Mouse (Mus musculus) brain, adult 10 weeks (tissue): ENCODE measurements around the gene Nucb1. TPM values are rescaled to one million over a fixed set of nuclear protein-coding genes. Genes with fewer than 3 reads are reported as not detected.

Experiments
- polyA plus RNA-seq: library from polyadenylated mRNA; stranded (reverse); fragments of 350-450 nt; fragmentation: Illumina TruSeq; extraction: RNeasy Lipid Tissue Mini Kit (QIAGEN cat#74804); gene quantifications from one replicate; pipeline ENCODE4 v1.2.3, GENCODE M21; 2015; ENCODE audit warnings: low read depth, low replicate concordance

The Nucb1 gene
- 90.0 TPM for polyA plus RNA-seq

GRCm38 (mm10) chr7:45509912-45510787 is at the start of gene Nucb1:
Nucb1 (minus strand) TSS chr7:45510406.

DNA sequence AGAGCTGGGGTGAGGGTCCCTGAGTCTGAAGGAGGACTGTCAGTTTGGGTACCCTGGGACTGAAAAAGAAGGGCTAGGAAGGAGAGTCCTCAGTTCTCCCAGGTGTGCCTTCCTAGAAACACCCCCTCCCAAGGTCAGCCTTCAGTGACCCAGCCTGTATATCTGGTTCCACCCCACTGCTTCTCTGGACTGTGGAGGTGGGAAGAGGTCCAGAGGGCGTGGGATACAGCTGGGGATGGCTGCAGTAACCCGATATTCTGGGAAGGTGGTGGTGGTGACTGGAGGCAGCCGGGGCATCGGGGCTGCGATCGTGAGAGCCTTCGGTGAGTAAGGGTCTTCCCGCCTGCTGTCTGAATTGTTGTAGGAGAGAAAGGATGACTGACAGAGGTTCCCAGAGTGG is 44.5 kb upstream of the Nucb1 start, which contains the start of gene Hsd17b14:
TSS of gene Hsd17b14 (plus strand) at position 150 of the 400 bp plus-strand sequence.

DNA sequence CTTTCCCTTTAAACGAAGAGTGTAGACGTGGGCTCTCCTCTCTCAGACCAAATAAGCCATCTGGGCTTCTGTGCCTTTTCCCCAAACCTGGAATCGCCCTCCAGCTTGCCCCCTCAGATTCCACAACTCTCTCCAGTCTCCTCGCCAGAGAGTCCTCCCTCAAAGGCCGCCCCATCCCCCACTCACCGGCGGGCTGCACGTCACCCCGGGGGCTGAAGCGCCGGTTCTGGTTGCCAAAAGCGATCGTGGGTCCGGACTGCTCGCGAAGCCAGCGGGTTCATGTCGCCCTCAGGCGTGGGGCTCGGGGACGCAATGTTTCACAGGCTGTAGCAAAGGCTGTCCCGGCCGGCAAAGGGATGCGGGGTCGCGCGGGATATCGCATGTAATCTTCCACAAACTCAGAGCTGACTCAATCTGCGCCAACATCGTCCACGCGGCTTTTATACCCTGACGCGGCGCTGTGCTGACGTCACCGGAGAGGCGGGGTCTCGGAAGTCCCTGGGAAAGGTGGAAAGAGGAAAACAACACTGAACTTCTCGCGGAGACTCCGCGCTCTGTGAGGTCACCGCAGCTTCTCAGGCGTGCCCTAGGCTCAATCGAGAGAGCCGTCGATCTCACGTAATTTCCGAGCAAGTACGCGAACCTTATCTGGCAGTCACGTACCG is 15.7 kb upstream of the Nucb1 start, which contains the start of the genes Ppp1r15a and Plekha4:
TSS of gene Ppp1r15a (minus strand) at position 460 of the 665 bp plus-strand sequence.
TSS of gene Plekha4 (plus strand) at position 522 of the 665 bp plus-strand sequence.

GRCm38 (mm10) chr7:45488293-45489204 is 21.7 kb downstream of the Nucb1 start, which contains the start of gene Dhdh:
Dhdh (minus strand) TSS chr7:45488805.

GRCm38 (mm10) chr7:45486761-45487415 is 23.3 kb downstream of the Nucb1 start, which contains the start of gene Gm45808:
Gm45808 (minus strand) TSS chr7:45486811.

DNA sequence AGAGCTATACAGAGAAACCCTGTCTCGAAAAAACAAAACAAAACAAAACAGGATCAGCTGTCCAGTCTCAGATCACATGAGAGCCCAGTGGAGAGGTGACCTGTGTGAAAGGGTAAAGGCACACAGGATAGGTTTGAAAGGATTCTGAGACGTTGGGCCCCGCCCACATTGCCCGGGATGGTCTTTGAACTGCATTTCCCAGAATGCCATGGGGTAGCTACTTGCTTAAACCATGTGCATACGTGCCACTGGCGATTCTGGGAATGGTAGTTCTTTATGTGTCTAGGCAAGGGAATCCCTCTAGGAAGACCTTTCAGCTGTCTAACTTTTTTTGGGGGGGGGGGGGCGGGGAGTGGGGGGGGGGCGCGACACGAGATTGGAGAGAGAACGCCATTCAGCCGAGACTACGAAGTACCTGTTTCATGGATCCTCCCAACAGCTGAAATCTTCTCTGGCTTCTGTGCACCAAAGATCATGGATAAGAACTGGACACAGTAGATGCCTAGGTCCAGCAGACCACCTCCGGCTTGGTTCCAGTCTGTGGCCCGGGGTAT is 28.8 kb downstream of the Nucb1 start, which contains the start of gene Tulp2:
TSS of gene Tulp2 (plus strand) at position 504 of the 554 bp plus-strand sequence.

DNA sequence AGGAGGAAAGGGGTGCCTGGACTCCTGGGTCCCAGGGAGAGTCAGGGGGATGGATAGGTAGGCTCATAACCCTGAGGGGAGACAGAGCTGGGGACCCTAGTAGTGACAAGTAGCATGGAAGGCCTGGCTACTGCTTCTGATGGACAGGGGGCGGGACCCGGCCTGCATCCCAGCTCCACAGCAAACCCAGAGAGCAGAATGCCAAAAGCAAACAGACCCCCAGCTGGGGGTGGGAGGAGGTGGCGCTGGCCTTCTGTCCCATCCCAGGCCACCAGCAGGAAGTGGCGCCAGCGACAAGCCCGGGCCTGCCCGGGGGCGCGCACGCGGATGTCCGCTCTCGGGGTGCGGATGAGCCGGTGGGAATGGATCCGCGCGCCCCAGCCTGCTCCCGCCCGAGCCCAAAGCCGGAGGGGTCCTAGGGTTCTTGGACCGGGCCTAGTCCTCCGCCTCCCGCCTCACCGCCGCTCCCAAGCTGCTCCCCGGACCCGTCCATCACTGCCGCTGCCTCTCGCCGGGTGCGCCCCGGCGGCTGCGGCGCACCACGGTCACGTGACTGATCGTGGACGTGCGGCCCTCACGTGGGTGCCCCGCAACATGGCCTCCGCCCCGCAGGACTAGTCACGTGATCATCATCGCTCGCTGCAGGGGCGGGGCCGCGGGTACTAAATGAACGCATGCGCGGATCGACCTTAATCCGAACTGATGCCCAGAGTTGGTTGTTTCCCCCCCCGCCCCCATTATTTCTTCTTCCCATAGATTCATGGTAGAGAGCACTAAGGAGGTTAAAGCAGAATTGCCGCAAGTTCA is 43.7 kb downstream of the Nucb1 start, which contains the start of gene Bax:
TSS of gene Bax (minus strand) at position 616 of the 807 bp plus-strand sequence.

DNA sequence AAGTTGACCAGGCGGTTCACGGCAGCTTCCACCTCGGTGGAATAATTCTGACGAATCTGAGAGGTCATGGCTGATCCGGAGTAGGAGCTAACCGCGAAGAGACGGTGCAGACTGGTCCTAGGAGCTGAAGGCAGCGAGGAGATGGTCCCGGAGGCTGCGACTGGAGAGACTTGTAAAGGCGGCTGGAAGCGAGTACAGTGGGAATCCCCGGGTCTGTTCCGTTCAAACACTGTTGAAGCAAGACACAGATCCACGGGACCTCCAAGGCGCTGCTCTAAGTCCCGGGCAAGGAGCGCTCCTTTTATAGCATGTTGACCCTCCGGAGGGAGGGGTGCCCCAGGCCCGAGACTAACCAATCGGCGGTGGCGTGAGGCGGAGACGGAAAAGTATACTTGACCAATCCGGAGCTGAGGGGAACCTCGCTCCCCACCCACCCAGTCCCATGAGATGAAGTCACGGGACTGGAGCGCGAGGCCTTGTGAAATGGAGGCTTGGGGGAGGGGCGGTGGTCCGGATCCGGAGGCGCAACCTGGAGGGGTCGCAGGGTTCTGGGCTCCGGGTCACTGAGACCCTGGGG is 50.6 kb downstream of the Nucb1 start, which contains the start of gene Ftl1:
TSS of gene Ftl1 (minus strand) at position 321 of the 577 bp plus-strand sequence.

Other genes with a start within 250 kb of the Nucb1 start
- gene Slc6a21, start 232.9 kb downstream of the Nucb1 start, polyA plus RNA-seq: not detected
- gene Trpm4, start 176.6 kb downstream of the Nucb1 start, polyA plus RNA-seq: 19.6 TPM
- gene Hrc, start 175.1 kb downstream of the Nucb1 start, polyA plus RNA-seq: 0.54 TPM
- gene Ppfia3, start 143.4 kb downstream of the Nucb1 start, polyA plus RNA-seq: 84.5 TPM
- gene Lin7b, start 139.8 kb downstream of the Nucb1 start, polyA plus RNA-seq: 167 TPM
- gene Snrnp70, start 114.7 kb downstream of the Nucb1 start, polyA plus RNA-seq: 309 TPM
- not detected for gene Kcna7, start 104.8 kb downstream of the Nucb1 start, polyA plus RNA-seq
- not detected for gene Ntf5, start 96.7 kb downstream of the Nucb1 start, polyA plus RNA-seq
- gene Lhb, start 89.6 kb downstream of the Nucb1 start, polyA plus RNA-seq: not detected
- 14.8 TPM for gene Gys1, start 75.6 kb downstream of the Nucb1 start, polyA plus RNA-seq
- 40.3 TPM for gene Ruvbl2, start 72.3 kb downstream of the Nucb1 start, polyA plus RNA-seq
- 586 TPM for gene Ftl1, start 50.5 kb downstream of the Nucb1 start, polyA plus RNA-seq
- gene Bax, start 43.5 kb downstream of the Nucb1 start, polyA plus RNA-seq: 77.2 TPM
- 0.27 TPM for gene Tulp2, start 28.5 kb downstream of the Nucb1 start, polyA plus RNA-seq
- gene Gm45808, start 23.6 kb downstream of the Nucb1 start, polyA plus RNA-seq: not detected
- gene Dhdh, start 21.6 kb downstream of the Nucb1 start, polyA plus RNA-seq: 6.1 TPM
- 17.3 TPM for gene Ppp1r15a, start 15.9 kb upstream of the Nucb1 start, polyA plus RNA-seq
- gene Plekha4, start 15.9 kb upstream of the Nucb1 start, polyA plus RNA-seq: 2.7 TPM
- not detected for gene Hsd17b14, start 44.5 kb upstream of the Nucb1 start, polyA plus RNA-seq
- 17.1 TPM for gene Bcat2, start 59.7 kb upstream of the Nucb1 start, polyA plus RNA-seq
- not detected for gene Fgf21, start 105.1 kb upstream of the Nucb1 start, polyA plus RNA-seq
- gene Fut1, start 106.9 kb upstream of the Nucb1 start, polyA plus RNA-seq: not detected
- gene Izumo1, start 111.4 kb upstream of the Nucb1 start, polyA plus RNA-seq: not detected
- gene Rasip1, start 117.1 kb upstream of the Nucb1 start, polyA plus RNA-seq: 4.0 TPM
- 4.0 TPM for gene Mamstr, start 129.6 kb upstream of the Nucb1 start, polyA plus RNA-seq
- 0.31 TPM for gene Fut2, start 156.0 kb upstream of the Nucb1 start, polyA plus RNA-seq
- gene Ntn5, start 173.6 kb upstream of the Nucb1 start, polyA plus RNA-seq: 5.4 TPM
- 1.1 TPM for gene Sec1, start 184.0 kb upstream of the Nucb1 start, polyA plus RNA-seq
- gene Car11, start 189.4 kb upstream of the Nucb1 start, polyA plus RNA-seq: 234 TPM
- gene Dbp, start 194.7 kb upstream of the Nucb1 start, polyA plus RNA-seq: 80.7 TPM
- 458 TPM for gene Rpl18, start 205.1 kb upstream of the Nucb1 start, polyA plus RNA-seq
- gene Sphk2, start 207.6 kb upstream of the Nucb1 start, polyA plus RNA-seq: 18.2 TPM
- gene Fam83e, start 210.8 kb upstream of the Nucb1 start, polyA plus RNA-seq: not detected
- gene Spaca4, start 215.4 kb upstream of the Nucb1 start, polyA plus RNA-seq: not detected